Mouse (Mus musculus): ENCODE results near the gene Polr2b. TPM values are rescaled to one million over a fixed set of nuclear protein-coding genes. Genes with fewer than 3 reads are reported as not detected.

Polr2b gene
- polyA plus RNA-seq, 1 experiment, result 3.3 TPM

DNA sequence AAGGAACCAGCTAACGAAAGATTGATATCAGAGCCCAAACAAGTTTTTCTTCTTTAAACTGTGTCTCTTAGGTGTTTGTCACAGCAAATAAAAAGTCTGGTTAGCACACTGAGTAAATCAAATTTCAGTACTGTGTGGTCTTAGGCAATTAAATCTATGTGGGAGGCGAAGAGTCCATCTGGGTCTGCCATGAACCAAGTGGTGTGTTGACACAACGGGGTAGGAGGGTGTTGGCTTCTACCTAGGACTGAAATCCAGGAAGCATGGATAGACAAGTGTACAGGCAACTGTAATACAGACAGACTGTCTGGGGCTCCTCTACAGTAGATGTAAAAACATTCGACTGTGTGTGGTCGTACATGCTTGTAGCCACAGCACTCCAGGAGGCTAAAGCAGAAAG is 59.4 kb downstream of the Polr2b start:
- TF ChIP-seq GATA1 (IDR thresholded peaks at IDR 0.05; ENCODE audit: low read length), result no peak

DNA sequence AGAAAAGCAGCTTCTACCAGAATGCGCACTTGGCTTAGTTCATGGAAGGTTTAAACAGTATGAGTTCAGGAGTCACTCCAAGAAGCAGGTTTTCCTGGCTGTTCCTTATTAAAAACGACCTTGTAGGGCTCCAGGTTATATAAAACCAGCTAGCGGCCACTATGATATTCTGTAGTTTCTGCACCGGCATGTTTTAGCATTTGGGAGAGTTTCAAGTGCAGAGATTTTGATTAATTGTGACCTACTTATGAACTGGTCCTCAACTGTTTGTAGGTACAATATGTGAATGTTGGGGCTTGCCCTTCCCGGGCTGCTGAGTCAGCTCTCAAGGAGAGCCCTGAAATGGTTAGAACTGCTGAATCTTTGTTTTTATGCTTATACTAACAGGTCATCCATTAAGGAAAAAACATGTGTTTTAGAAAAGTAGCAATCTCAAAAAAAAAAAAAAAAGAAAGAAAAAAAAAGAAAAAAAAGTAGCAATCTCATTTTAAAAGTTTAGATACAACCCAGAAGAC is 60.5 kb downstream of the Polr2b start:
- TF ChIP-seq GATA1 (IDR thresholded peaks at IDR 0.05; ENCODE audit: low read length), result no peak

DNA sequence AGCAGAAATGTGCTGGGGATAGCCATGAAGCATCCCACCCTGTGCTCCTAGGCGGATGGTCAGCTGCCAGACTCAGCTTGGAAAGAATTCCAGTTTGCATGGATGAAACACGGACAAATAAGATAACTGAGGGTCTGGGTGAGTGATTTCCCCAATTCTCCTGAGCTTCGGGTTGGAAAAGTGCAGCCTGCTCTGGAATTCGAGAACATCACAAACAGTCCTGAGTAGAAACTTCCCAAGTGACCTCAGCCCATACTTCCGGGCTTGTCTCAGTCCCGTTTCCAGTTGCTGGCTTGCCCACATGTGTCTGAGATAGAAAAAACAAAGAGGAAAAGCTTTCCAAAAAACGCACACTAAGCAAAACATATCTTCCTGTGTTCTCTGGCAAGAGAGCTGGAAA is 62.3 kb downstream of the Polr2b start:
- TF ChIP-seq GATA1 (IDR thresholded peaks at IDR 0.05; ENCODE audit: low read length), result no peak

DNA sequence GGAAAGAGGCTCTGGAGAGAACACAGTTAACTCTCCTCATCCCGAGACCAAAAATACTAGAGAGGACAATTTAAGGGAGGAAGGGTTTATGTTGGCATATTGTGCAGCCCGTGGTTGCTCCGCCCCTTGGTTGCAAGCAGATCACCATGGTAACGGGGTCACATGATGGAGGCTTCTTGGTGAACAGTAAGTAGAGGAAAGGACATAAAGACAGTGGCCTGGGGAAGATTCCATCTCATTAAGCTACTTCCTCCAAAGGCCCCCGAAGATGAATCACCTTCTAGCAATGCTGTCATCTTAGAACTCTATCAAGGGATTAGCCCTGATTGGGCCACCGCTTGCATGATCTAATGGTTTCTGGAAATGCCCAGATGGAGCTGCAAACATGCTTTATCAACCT is 62.8 kb downstream of the Polr2b start:
- no peak for TF ChIP-seq GATA1 (IDR thresholded peaks at IDR 0.05; ENCODE audit: low read length)

DNA sequence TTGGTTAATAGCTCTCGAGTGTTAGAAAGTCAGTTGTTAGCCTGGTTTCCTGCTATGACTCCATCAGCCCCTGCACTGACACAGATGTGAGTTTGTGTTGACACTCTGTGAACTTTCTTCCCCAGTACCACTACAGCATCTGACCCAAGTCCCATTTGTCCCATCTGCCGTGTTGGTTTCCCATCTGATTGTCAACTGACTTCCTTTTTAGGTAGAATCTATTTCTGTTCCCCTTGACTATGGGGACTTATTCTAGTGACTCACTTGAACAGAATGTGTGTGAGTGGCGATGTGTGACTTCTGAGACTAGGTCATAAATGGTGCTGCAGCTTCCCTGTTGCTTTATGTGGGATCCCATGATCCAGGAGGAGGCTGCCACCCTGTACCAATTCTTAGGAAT is 65.0 kb downstream of the Polr2b start:
- TF ChIP-seq GATA1 (IDR thresholded peaks at IDR 0.05; ENCODE audit: low read length), result no peak

DNA sequence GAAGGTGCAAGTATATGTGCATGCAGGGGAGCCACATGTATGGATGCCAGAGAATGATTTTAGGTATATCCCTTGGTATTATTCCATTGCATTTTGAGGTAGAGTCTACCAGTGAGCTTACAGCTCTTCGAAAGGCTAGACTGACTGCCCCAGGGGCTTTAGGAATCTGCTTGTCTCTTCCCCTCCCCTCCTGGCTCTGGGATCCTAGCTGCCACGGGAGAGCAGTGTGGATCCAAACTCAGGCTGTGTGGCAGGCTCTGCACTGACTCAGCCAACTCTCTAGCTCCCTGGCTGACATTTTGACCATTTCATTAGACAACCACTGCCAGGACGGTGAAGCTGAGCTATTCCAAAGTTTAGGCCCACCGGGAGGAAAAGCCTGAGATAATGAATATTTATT is 65.6 kb downstream of the Polr2b start:
- no peak for TF ChIP-seq GATA1 (IDR thresholded peaks at IDR 0.05; ENCODE audit: low read length)

DNA sequence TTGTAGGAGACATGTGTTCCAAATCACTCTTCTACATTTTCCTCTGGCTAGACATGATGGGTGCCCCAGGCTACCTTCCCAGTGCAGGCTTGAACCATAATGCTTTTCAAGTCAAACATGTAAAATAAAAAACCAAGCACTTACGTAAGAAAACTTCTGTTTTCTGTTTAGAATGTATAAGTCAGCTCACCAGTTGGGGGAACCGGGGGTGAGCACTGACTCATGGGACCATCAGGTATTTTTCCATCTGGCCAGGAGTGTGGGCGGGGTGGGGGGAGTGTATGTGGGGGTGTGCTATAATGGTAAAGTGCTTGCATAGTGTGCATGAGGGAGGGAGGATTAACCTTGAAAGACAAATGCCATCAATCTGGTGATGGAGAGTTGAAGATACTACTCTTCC is 68.1 kb downstream of the Polr2b start:
- no peak for TF ChIP-seq GATA1 (IDR thresholded peaks at IDR 0.05; ENCODE audit: low read length)

DNA sequence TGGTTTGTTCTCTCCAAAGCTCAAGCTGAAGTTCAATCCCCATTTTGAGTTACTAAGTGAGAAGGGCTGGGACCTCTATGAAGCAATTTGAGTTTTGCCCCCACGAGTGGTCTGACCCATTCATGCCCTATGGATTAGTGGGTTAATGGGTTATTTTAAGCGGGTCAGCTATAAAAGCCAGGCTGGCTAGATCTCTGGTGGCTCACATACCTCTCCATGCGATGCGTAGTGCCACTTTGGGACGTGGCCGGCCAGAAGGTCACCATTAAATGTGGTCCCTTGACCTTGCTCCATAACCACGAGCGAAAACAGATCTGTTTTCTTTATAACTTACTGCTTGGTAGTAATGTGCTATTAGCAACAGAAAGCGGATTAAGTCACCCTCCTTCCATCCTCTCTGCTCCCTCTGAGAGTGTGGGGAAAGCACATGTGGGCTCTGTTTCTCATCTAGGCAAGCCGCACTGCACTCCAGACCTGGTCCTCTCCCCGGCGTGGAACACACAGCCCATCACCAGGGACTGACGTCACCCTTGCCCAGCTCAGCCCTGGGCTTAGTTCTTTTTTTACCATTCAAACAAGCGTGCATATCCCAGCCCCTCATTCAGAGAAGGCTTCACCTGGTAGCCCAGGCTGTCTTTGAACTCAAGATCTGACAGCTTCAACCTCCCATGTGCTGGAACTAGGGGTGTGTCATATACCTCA is 69.6 kb downstream of the Polr2b start:
- TF ChIP-seq GATA1 (IDR thresholded peaks at IDR 0.05; ENCODE audit: low read length), result no peak

DNA sequence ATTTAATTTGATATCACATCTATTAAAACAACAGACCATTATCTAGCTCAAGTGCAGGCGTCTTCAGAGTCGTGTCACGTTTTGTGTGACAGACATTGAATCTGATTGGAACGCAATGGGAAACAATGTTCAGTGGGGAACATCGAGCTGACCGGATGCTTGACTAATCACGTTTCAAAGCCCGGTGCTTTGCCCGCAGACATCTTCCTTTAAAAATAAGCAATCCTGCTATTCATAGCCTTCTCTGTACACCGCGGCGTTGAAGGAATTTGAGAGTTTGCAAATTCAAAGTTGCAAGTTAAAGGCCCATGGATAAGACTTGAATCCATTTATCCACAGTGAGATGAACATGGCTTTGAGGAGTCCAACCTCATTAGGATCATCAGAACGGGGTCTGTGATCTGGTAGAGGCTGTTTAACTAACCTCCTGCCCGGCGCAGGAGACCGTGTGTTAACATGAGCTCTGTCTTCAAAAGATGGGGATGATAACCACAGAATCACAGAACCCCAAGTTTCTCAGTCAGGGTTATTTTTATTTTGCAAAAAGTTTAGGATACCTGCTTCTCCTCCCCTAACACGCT is 70.5 kb downstream of the Polr2b start:
- TF ChIP-seq GATA1 (IDR thresholded peaks at IDR 0.05; ENCODE audit: low read length), result no peak

DNA sequence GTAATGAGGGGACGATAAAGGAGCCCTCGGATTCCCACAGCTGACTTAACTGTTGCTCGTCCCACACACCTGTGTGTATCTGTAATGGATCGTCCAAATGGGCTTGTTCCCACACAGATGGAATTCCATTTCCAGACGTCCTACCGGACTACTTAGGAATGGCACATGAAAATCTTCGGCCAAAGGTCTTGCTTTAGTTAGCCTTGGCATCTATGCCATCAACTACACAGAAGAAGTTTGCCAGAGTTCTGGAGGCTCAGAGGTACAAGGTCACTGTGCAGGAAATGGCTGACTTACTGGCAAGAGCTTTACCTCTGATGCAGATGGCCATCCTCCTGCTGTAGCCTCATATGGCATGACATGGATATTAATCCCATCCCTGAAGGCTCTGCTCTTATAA is 71.3 kb downstream of the Polr2b start:
- TF ChIP-seq GATA1 (IDR thresholded peaks at IDR 0.05; ENCODE audit: low read length), result no peak

DNA sequence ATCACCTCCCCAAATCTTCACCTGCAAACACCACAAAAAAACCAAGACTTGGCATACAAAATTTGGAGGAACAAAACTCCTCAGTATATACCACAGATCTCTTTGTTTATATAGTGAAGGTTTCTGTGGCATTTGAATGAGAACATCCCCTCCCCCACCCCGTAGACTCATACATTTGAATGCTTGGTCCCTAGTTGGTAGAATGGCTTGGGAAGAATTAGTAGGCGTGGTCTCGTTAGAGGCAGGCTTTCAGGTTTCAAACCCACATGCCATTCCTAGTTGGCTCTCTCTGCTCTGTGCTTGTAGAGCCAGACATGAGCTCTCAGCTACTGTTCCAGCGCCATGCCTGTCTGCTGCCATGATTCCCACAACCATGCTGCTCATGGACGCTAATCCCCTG is 71.7 kb downstream of the Polr2b start:
- TF ChIP-seq GATA1 (IDR thresholded peaks at IDR 0.05; ENCODE audit: low read length), result no peak

DNA sequence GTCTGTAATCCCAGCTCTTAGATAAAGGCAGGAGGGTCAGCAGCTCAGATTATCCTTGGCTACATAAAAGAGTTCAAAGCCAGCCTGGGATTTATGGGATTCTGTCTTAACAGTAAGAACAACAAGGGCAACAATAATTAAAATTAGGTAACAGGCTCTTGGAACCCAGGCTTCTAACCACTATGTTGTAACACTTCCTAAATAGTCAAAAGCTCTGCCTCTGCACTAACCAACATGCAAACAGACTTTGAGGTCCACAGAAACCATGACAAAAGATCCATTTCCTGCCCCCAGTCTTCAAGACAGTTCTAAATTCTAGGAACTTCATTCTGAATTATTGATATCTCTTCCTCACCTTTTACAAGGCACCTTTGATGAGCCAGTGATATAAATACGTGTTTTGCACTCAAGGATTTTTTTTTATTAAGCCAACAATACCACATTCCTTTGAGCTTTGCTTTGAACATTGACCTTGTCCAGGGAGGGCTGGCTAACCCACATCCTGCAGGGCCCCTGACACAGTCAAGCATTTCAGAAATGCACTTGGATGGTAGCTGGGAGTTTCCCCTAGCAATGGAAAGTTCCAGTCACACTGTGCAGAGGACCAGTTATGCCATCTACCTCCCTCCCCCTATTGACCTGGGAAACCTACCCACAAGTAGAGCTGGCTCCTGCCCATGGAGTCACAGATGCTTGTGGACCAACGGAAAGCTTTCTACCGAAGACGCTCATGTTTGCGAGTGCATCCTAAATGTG is 74.0 kb downstream of the Polr2b start:
- TF ChIP-seq GATA1 (IDR thresholded peaks at IDR 0.05; ENCODE audit: low read length), result no peak

DNA sequence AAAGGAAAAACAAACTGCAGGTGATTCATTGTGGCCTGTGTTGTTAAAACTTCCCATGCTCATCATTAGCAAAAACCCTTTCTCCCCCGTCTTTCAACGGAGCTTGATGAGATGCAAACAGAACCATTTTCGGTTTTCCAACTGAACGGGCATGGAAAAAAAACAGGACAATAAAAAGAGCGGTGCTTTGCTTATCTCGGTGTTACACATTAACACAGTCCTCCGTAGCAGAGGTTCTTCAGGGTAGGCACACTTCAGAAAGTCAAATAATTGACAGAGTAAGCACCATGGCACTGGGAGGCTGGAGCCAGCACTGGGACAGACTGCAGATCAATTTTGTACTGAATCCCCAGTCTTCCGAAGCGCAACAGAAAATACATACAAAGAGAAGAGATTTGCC is 74.8 kb downstream of the Polr2b start:
- TF ChIP-seq GATA1 (IDR thresholded peaks at IDR 0.05; ENCODE audit: low read length), result no peak

DNA sequence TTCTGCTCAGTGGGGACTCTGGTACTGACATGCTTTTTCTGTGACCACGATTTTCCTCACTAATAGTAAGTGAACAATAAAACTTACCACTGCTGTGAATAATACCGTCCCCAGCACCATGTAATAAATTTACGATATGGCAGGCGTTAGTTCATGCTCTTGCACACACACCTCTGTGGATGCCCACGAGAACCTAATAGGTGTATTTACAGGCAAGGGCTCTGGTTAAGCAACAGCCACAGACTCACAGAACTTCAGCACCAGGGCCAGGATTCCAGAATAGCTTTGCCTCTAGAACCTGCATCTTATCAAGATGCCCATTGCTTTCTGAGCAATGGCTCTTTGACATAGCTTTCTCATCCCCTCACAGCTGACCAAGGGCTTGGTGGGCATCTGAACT is 75.3 kb downstream of the Polr2b start:
- TF ChIP-seq GATA1 (IDR thresholded peaks at IDR 0.05; ENCODE audit: low read length), result no peak

DNA sequence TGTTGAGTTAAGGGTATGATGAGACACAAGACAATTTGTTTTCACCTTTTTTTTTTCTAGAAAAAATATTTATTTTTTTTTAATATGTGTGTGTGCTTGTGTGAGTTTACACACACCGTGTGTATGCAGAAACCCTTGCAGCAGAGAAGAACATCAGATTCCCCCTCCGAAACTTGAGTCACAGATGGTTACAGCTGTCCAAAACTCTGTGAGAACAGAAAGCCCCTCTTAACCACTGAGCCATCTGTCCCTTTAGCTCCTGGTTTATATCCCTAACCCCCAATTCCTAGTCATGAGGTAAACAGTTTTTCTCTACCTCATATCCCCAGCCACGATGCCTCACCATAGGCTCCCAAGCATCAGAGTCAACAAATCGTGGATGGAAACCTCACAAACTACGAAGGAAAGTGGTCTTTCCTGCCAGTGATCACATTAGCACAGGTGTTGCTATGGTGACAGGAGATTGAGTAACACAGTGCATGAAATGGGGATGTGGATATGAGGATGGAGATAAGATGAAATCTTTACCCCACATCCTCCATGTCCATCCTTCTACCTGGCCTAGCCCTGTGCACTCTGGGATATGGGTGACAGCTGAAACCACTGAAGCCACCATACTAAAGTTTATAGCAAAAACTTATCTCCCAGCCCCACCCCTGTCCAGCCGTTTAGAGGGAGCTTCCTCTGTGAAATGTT is 76.1 kb downstream of the Polr2b start:
- no peak for TF ChIP-seq GATA1 (IDR thresholded peaks at IDR 0.05; ENCODE audit: low read length)

All from G1E-ER4 (cell line).